Mouse (Mus musculus): Measurements from ENCODE around the gene Tfpi. TPM values are rescaled to one million over a fixed set of nuclear protein-coding genes. Genes with fewer than 3 reads are reported as not detected.

Tfpi gene
- polyA plus RNA-seq (2017; shearing (Covaris generic)) = 10 to 100 TPM in 1 of 2 experiments, 1 to 10 TPM in 1; 5.8 to 11.9 TPM

DNA sequence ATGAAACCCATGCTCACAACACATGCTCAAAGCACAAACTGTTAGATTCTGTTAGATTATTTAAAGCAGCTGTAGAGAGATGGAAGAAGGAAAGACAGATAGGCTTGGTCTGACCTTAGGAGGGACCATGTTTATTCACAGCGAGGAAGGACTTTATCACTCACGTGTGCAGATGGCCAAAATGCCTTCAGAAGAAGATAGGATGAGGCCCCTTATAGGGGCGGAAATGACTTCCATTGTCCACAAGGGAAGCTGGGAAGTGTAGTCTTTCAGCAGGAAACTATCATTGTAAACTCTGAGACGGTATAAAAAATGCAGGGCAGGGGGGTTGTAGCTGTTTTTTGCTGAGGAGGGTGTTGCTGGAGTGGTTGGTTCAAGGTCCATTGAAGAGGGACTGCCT is at the start of gene Tfpi:
Tfpi (minus strand) TSS at position 199 of the 400 bp plus-strand sequence.

DNA sequence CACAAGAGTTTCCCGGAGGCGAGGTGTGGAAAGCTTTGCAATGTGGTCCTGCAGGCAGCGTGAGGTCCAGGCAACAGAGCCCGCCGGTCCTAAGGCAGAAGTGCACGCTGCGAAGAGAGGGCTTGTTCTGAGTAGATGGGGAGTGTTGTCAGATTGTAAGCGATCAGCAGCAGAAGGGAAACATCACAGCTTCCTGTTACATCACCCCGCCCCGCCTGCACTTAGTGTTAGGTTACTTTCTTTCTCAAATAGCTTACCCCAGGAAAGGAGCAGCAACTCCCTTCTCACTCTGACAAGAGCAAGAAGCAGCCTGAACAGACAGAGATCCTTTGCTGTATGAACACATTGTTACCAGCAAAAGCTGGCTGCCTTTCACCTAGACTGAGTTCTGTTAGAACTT is 51.4 kb downstream of the Tfpi start, which contains the start of gene Calcrl:
Calcrl (minus strand) TSS at position 274 of the 400 bp plus-strand sequence.

Other genes starting within 250 kb of the Tfpi start
- gene Calcrl, start 51.4 kb downstream of the Tfpi start, polyA plus RNA-seq (2017; shearing (Covaris generic)) = 10 to 100 TPM; 15.9 to 17.4 TPM
- gene Ctnnd1, start 174.0 kb upstream of the Tfpi start, polyA plus RNA-seq (2017; shearing (Covaris generic)) = 1 to 10 TPM in 1 of 2 experiments, under 1 TPM in 1; 0.62 to 2.2 TPM
- gene Btbd18, start 182.3 kb upstream of the Tfpi start, polyA plus RNA-seq (2017; shearing (Covaris generic)) = under 1 TPM in 1 of 2 experiments, not detected in 1; 0.23 TPM
- gene Selenoh, start 194.0 kb upstream of the Tfpi start, polyA plus RNA-seq (2017; shearing (Covaris generic)) = 100 to 1,000 TPM; 110 to 128 TPM
- gene Gm28635, start 201.3 kb upstream of the Tfpi start, polyA plus RNA-seq (2017; shearing (Covaris generic)) = not detected
- 10 to 100 TPM; 31.4 to 34.1 TPM for gene Med19, start 201.6 kb upstream of the Tfpi start, polyA plus RNA-seq (2017; shearing (Covaris generic))
- gene Tmx2, start 202.4 kb upstream of the Tfpi start, polyA plus RNA-seq (2017; shearing (Covaris generic)) = 10 to 100 TPM; 70.5 to 91.6 TPM
- 10 to 100 TPM; 27.5 to 46.1 TPM for gene Zdhhc5, start 238.4 kb upstream of the Tfpi start, polyA plus RNA-seq (2017; shearing (Covaris generic))